Mouse (Mus musculus) layer of hippocampus, adult 2 months (tissue): ENCODE results near the gene Aig1. TPM values are rescaled to one million over a fixed set of nuclear protein-coding genes. Genes with fewer than 3 reads are reported as not detected.

Experiments
- DNase-seq, 2 experiments: peaks; one replicate each; pipeline ENCODE4 v3.0.0; 2022; ENCODE audit warnings: low spot score in 2 of 2
- H3K27ac ChIP-seq: fragments of 200-600 bp; 2 replicates; pipeline ENCODE4 v1.8.1; 2022
- H3K4me3 ChIP-seq: fragments of 200-600 bp; 2 replicates; pipeline ENCODE4 v1.8.1; 2022; ENCODE audit warnings: mild to moderate bottlenecking
- CTCF ChIP-seq: fragments of 200-600 bp; conservative IDR thresholded peaks from 2 replicates; pipeline ENCODE4 v1.8.1; 2022; ENCODE audit warnings: antibody characterized with exemption, mild to moderate bottlenecking, moderate library complexity
- total RNA-seq, 2 experiments: library from RNA; stranded (reverse); gene quantifications; 2 replicates each; pipeline ENCODE4 v1.2.3; 2021

Aig1 gene
- total RNA-seq, 2 experiments from 2014 or later, result 57.3 to 61.1 TPM

- no peak overlapping the region for H3K4me3 ChIP-seq
- no peak for TF ChIP-seq CTCF
- H3K27ac ChIP-seq, result no peak overlapping the region
- no peak for DNase-seq
Observed at GRCm38 (mm10) chr10:13675033-13675379, 193.8 kb downstream of the Aig1 start.

GRCm38 (mm10) chr10:13674304-13675032, 194.3 kb downstream of the Aig1 start:
- no peak for DNase-seq
- Histone ChIP-seq H3K4me3 (no peak overlapping the region), H3K27ac (no peak overlapping the region)
- no peak for TF ChIP-seq CTCF

GRCm38 (mm10) chr10:13667166-13667696, 201.5 kb downstream of the Aig1 start:
- no peak for DNase-seq
- TF ChIP-seq CTCF, result no peak

GRCm38 (mm10) chr10:13663476-13663875, 205.3 kb downstream of the Aig1 start:
- no peak for TF ChIP-seq CTCF
- DNase-seq, result no peak
- H3K27ac ChIP-seq, result no peak overlapping the region
- no peak overlapping the region for H3K4me3 ChIP-seq

More at GRCm38 (mm10) chr10:13667166-13667696, 201.5 kb downstream of the Aig1 start:
- no peak overlapping the region for H3K4me3 ChIP-seq
- no peak overlapping the region for H3K27ac ChIP-seq

- no peak overlapping the region for H3K27ac ChIP-seq
- H3K4me3 ChIP-seq, result no peak overlapping the region
- TF ChIP-seq CTCF, result no peak
- no peak for DNase-seq
Observed at GRCm38 (mm10) chr10:13659778-13660177, 209.0 kb downstream of the Aig1 start.

GRCm38 (mm10) chr10:13653739-13654462, 214.9 kb downstream of the Aig1 start:
- DNase-seq, result no peak
- H3K27ac ChIP-seq, result 0 out of 2 replicates have a peak overlapping the region, but pooled peaks have one; percentile 10
- no peak overlapping the region for H3K4me3 ChIP-seq
- no peak for TF ChIP-seq CTCF

GRCm38 (mm10) chr10:13653326-13653725, 215.5 kb downstream of the Aig1 start:
- 0 out of 2 replicates have a peak overlapping the region, but pooled peaks have one; percentile 10 for H3K27ac ChIP-seq
- H3K4me3 ChIP-seq, result no peak overlapping the region
- TF ChIP-seq CTCF, result no peak
- no peak for DNase-seq

- no peak overlapping the region for H3K4me3 ChIP-seq
- no peak overlapping the region for H3K27ac ChIP-seq
- no peak for DNase-seq
- no peak for TF ChIP-seq CTCF
Observed at GRCm38 (mm10) chr10:13652061-13652460, 216.7 kb downstream of the Aig1 start.

- TF ChIP-seq CTCF, result no peak
- H3K27ac ChIP-seq, result no peak overlapping the region
- DNase-seq, result no peak
- H3K4me3 ChIP-seq, result no peak overlapping the region
Observed at GRCm38 (mm10) chr10:13641750-13642149, 227.0 kb downstream of the Aig1 start.

GRCm38 (mm10) chr10:13631796-13632195, 237.0 kb downstream of the Aig1 start:
- TF ChIP-seq CTCF, result no peak
- no peak for DNase-seq
- H3K27ac ChIP-seq, result no peak overlapping the region
- no peak overlapping the region for H3K4me3 ChIP-seq

- TF ChIP-seq CTCF, result no peak
- no peak for DNase-seq
- Histone ChIP-seq H3K27ac (no peak overlapping the region), H3K4me3 (no peak overlapping the region)
Observed at GRCm38 (mm10) chr10:13623735-13624134, 245.0 kb downstream of the Aig1 start.

- DNase-seq, result peak; percentile 16 to 32
- Histone ChIP-seq H3K27ac (no peak overlapping the region), H3K4me3 (no peak overlapping the region)
- no peak for TF ChIP-seq CTCF
Observed at GRCm38 (mm10) chr10:13600926-13601325, 267.9 kb downstream of the Aig1 start.

- Histone ChIP-seq H3K4me3 (no peak overlapping the region), H3K27ac (no peak overlapping the region)
- DNase-seq, result no peak
- TF ChIP-seq CTCF, result no peak
Observed at GRCm38 (mm10) chr10:13597491-13597890, 271.3 kb downstream of the Aig1 start.

Other genes starting within 250 kb of the Aig1 start
- gene Hivep2, start 97.1 kb upstream of the Aig1 start, total RNA-seq, result 100 to 1,000 TPM; 203 to 210 TPM